Mouse (Mus musculus): Measurements from ENCODE around the gene Metrn.

- TF ChIP-seq CTCF (IDR thresholded peaks at IDR 0.05; ENCODE audit: control insufficient read depth, insufficient read depth, insufficient read length) (no peak), MAX (IDR thresholded peaks at IDR 0.05) (no peak), MYOG (IDR thresholded peaks at IDR 0.05; ENCODE audit: control insufficient read depth, extremely low read depth, insufficient read length) (no peak), USF1 (IDR thresholded peaks at IDR 0.05; ENCODE audit: low read depth) (no peak), MYOD1 (IDR thresholded peaks at IDR 0.05; ENCODE audit: control insufficient read depth, insufficient read length, low read depth) (no peak), CEBPB (IDR thresholded peaks at IDR 0.05; ENCODE audit: low read depth) (no peak)
These were observed 645 bp downstream of the Metrn start for GRCm38 (mm10) chr17:25796211-25796771.
